23 mouse cellular contexts compared by ENCODE assay signal in genomic region chr14:76632763-76633162, GRCm38 (mm10).
A peak's percentile ranks its signal among the peaks of the same experiment; 100 is the strongest.
DNase-seq lines count a peak whose midpoint lies in the region; ATAC-seq and TF ChIP-seq lines count a peak whose summit lies in the region.
"Had no signal": no experiment of that assay in that cellular context is flagged by ENCODE, and none has a peak within 500 bp of the region (broad histone marks: within the 10 kb centered on the region; RNA-seq: fewer than 3 reads in every experiment).

No protein-coding gene starts in this region.

- intact Hi-C loops in gastrocnemius, adult 2 months (cut with DNase I) = loop anchor here (1.0 to 5.0 kb wide), 2 partner anchors 40 to 117 kb away; no protein-coding TSS in a partner anchor

- TF ChIP-seq CTCF in gastrocnemius, adult 2 months (IDR thresholded peaks at IDR 0.05) = no peak

- peak overlapping the region; percentile 46; the same call in 1 of the 2 replicates for H3K27ac ChIP-seq in gastrocnemius, adult 2 months
- H3K27ac ChIP-seq: embryonic facial prominence, embryonic 15.5 days; forebrain, embryonic 10.5 days; heart, embryonic 10.5 days; hindbrain, embryonic 12.5 days had no signal

- DNase-seq in gastrocnemius, adult 2 months = no peak
- no peak for DNase-seq in gastrocnemius, adult 18-20 months (ENCODE audit: low spot score)
- peak; percentile 46 for DNase-seq in right cerebral cortex, adult 18-20 months
- no peak for DNase-seq in right cerebral cortex, postnatal 4 days
- peak; percentile 29 for DNase-seq in ES-CJ7 (ENCODE audit: low read depth, low spot score)
- no peak for DNase-seq in urinary bladder, adult 18-20 months (ENCODE audit: low spot score in 2 of 2)
- DNase-seq: adrenal gland, adult 8-10 months; adrenal gland, postnatal 36 days; cerebellum, adult 11 months; cerebellum, adult 8-10 months; cerebellum, postnatal 14 days; embryo, embryonic 11 days; gastrocnemius, postnatal 25 days; heart, adult 11 months; heart, postnatal 10 days; heart, postnatal 4 days had no signal

- ATAC-seq in megakaryocyte, adult 5-6 weeks (ENCODE audit: poor library complexity, severe bottlenecking) = peak; percentile 27; the same call in 1 of the 2 replicates
- ATAC-seq: hindbrain, embryonic 16.5 days had no signal

- H3K4me3 ChIP-seq in gastrocnemius, adult 2 months = no peak overlapping the region
- H3K4me3 ChIP-seq: embryonic facial prominence, embryonic 15.5 days; erythroblast, embryonic 14.5 days; forebrain, embryonic 10.5 days; heart, embryonic 10.5 days; hindbrain, embryonic 12.5 days had no signal

Comparison
In these comparisons a context has a peak if more than half of its experiments do, and no peak if none do; other contexts are left out.
1. DNase-seq: peak in right cerebral cortex, adult 18-20 months (single experiment) and ES-CJ7 (single experiment); none in gastrocnemius, adult 2 months (single experiment), gastrocnemius, adult 18-20 months (single experiment), right cerebral cortex, postnatal 4 days (single experiment) and urinary bladder, adult 18-20 months (0 of 2).